Mouse (Mus musculus) MEL (cell line): Measurements from ENCODE around the gene Klk8. TPM values are rescaled to one million over a fixed set of nuclear protein-coding genes. Genes with fewer than 3 reads are reported as not detected.

Source experiments
- DNase-seq: peaks from one replicate; pipeline ENCODE4 v3.0.0; 2011; ENCODE audit warnings: low read depth, low spot score
- H3K27ac ChIP-seq: 2 replicates; pipeline ENCODE4 v1.5.1; 2012; ENCODE audit warnings: low read depth, mild to moderate bottlenecking, control low read depth, low read length, moderate library complexity; ENCODE audit not compliant: control insufficient read depth
- H3K27me3 ChIP-seq, 2 experiments: fragments of 150-350 bp in 1 of 2; sonication (generic) in 1 of 2; 2 replicates each; pipeline ENCODE4 v1.6.1; 2012; ENCODE audit warnings: low read length in 2 of 2, mild to moderate bottlenecking in 2 of 2, improper control_type of control experiment in 1 of 2, moderate library complexity in 1 of 2; ENCODE audit not compliant: insufficient read depth in 2 of 2, control insufficient read depth in 1 of 2
- H3K36me3 ChIP-seq, 2 experiments: 2 replicates each; pipeline ENCODE4 v1.6.1; 2012 to 2014; ENCODE audit warnings: low read length in 2 of 2, improper control_type of control experiment in 1 of 2, inconsistent platforms in 1 of 2, mild to moderate bottlenecking in 1 of 2; ENCODE audit not compliant: insufficient read depth in 2 of 2, control insufficient read depth in 1 of 2
- H3K4me1 ChIP-seq, 2 experiments: fragments of 150-350 bp in 1 of 2; sonication (generic) in 1 of 2; 2 replicates each; pipeline ENCODE4 v1.6.1; 2012; ENCODE audit warnings: low read length in 2 of 2, improper control_type of control experiment in 1 of 2, mild to moderate bottlenecking in 1 of 2; ENCODE audit not compliant: insufficient read depth in 2 of 2, control insufficient read depth in 1 of 2
- H3K4me3 ChIP-seq, 2 experiments: fragments of 150-350 bp in 1 of 2; sonication (generic) in 1 of 2; 2 replicates each; pipeline ENCODE4 v1.5.1; 2012; ENCODE audit warnings: low read depth in 2 of 2, low read length in 2 of 2, mild to moderate bottlenecking in 2 of 2, moderate library complexity in 2 of 2, control low read depth in 1 of 2, improper control_type of control experiment in 1 of 2; ENCODE audit not compliant: control insufficient read depth in 1 of 2, insufficient read depth in 1 of 2
- H3K79me2 ChIP-seq: 2 replicates; pipeline ENCODE4 v1.6.1; 2012; ENCODE audit warnings: mild to moderate bottlenecking, low read length, moderate library complexity; ENCODE audit not compliant: control insufficient read depth, poor library complexity, insufficient read depth
- H3K9ac ChIP-seq: 2 replicates; pipeline ENCODE4 v1.6.1; 2012; ENCODE audit warnings: low read depth, mild to moderate bottlenecking, control low read depth, low read length, moderate library complexity; ENCODE audit not compliant: control insufficient read depth, poor library complexity, severe bottlenecking
- H3K9me3 ChIP-seq: fragments of 150-350 bp; sonication (generic); replicated peaks from 2 replicates; pipeline ENCODE4 v1.6.1; 2012; ENCODE audit warnings: mild to moderate bottlenecking, low read length, improper control_type of control experiment, moderate library complexity; ENCODE audit not compliant: insufficient read depth
- BHLHE40 ChIP-seq: IDR thresholded peaks from 2 replicates; pipeline ENCODE4 v1.6.1; 2012; ENCODE audit warnings: low read depth, mild to moderate bottlenecking, inconsistent platforms, low read length, improper control_type of control experiment, borderline replicate concordance
- CHD1 ChIP-seq: IDR thresholded peaks from 2 replicates; pipeline ENCODE4 v1.6.1; 2012; ENCODE audit warnings: low read depth, mild to moderate bottlenecking, inconsistent platforms, low read length, improper control_type of control experiment
- CHD2 ChIP-seq: IDR thresholded peaks from 2 replicates; pipeline ENCODE4 v1.6.1; 2011; ENCODE audit warnings: low read length, improper control_type of control experiment
- CTCF ChIP-seq, 3 experiments: IDR thresholded peaks in 2 of 3; conservative IDR thresholded peaks in 1 of 3; 2 replicates each; pipeline ENCODE4 v1.5.1; 2011 to 2012; ENCODE audit warnings: low read length in 3 of 3, low read depth in 2 of 3, mild to moderate bottlenecking in 2 of 3, improper control_type of control experiment in 1 of 3, inconsistent platforms in 1 of 3, mixed read lengths in 1 of 3, moderate library complexity in 1 of 3; ENCODE audit not compliant: control insufficient read depth in 1 of 3, insufficient read depth in 1 of 3, poor library complexity in 1 of 3, severe bottlenecking in 1 of 3
- E2F4 ChIP-seq: IDR thresholded peaks from 2 replicates; pipeline ENCODE4 v1.6.1; 2011; ENCODE audit warnings: low read depth, low read length, improper control_type of control experiment, borderline replicate concordance
- EP300 ChIP-seq, 2 experiments: IDR thresholded peaks; 2 replicates each; pipeline ENCODE4 v1.6.1; 2011; ENCODE audit warnings: improper control_type of control experiment in 2 of 2, low read length in 2 of 2, low read depth in 1 of 2, mild to moderate bottlenecking in 1 of 2
- GABPA ChIP-seq: IDR thresholded peaks from 2 replicates; pipeline ENCODE4 v1.6.1; 2012; ENCODE audit warnings: low read depth, mild to moderate bottlenecking, inconsistent platforms, low read length, improper control_type of control experiment, moderate library complexity
- GATA1 ChIP-seq: IDR thresholded peaks from 2 replicates; pipeline ENCODE4 v1.6.1; 2011; ENCODE audit warnings: low read depth, low read length, improper control_type of control experiment
- HCFC1 ChIP-seq: IDR thresholded peaks from 2 replicates; pipeline ENCODE4 v1.6.1; 2012; ENCODE audit warnings: low read depth, mild to moderate bottlenecking, inconsistent platforms, low read length, improper control_type of control experiment, moderate library complexity
- JUND ChIP-seq: IDR thresholded peaks from 2 replicates; pipeline ENCODE4 v1.6.1; 2011; ENCODE audit warnings: low read depth, mild to moderate bottlenecking, improper control_type of control experiment, low read length
- MAFK ChIP-seq: IDR thresholded peaks from 2 replicates; pipeline ENCODE4 v1.6.1; 2011; ENCODE audit warnings: low read depth, mild to moderate bottlenecking, low read length, improper control_type of control experiment, borderline replicate concordance
- MAX ChIP-seq: IDR thresholded peaks from 2 replicates; pipeline ENCODE4 v1.6.1; 2011; ENCODE audit warnings: low read length, improper control_type of control experiment
- MAZ ChIP-seq: IDR thresholded peaks from 2 replicates; pipeline ENCODE4 v1.6.1; 2012; ENCODE audit warnings: low read depth, mild to moderate bottlenecking, inconsistent platforms, low read length, improper control_type of control experiment
- MEF2A ChIP-seq: IDR thresholded peaks from 2 replicates; pipeline ENCODE4 v1.6.1; 2014; ENCODE audit warnings: low read depth, mild to moderate bottlenecking, inconsistent platforms, low read length, improper control_type of control experiment; ENCODE audit not compliant: poor library complexity, insufficient replicate concordance, severe bottlenecking; ENCODE audit errors: extremely low read depth
- MXI1 ChIP-seq: IDR thresholded peaks from 2 replicates; pipeline ENCODE4 v1.6.1; 2011; ENCODE audit warnings: mild to moderate bottlenecking, low read depth, low read length, improper control_type of control experiment
- MYB ChIP-seq: IDR thresholded peaks from 2 replicates; pipeline ENCODE4 v1.6.1; 2011; ENCODE audit warnings: mild to moderate bottlenecking, low read depth, low read length, improper control_type of control experiment
- MYC ChIP-seq: IDR thresholded peaks from 2 replicates; pipeline ENCODE4 v1.6.1; 2011; ENCODE audit warnings: low read depth, mild to moderate bottlenecking, low read length, improper control_type of control experiment, moderate library complexity
- NELFE ChIP-seq: IDR thresholded peaks from 2 replicates; pipeline ENCODE4 v1.6.1; 2011; ENCODE audit warnings: low read depth, low read length, improper control_type of control experiment
- NRF1 ChIP-seq: IDR thresholded peaks from 2 replicates; pipeline ENCODE4 v1.6.1; 2014; ENCODE audit warnings: low read depth, mild to moderate bottlenecking, inconsistent platforms, low read length, improper control_type of control experiment, moderate library complexity; ENCODE audit not compliant: poor library complexity, insufficient read depth, severe bottlenecking
- POLR2AphosphoS2 ChIP-seq: IDR thresholded peaks from 2 replicates; pipeline ENCODE4 v1.6.1; 2011; ENCODE audit warnings: low read length, improper control_type of control experiment
- POLR2AphosphoS5 ChIP-seq: IDR thresholded peaks from 2 replicates; pipeline ENCODE4 v1.6.1; 2012; ENCODE audit warnings: low read depth, borderline replicate concordance, mild to moderate bottlenecking, inconsistent platforms, low read length, moderate library complexity, mixed read lengths
- RCOR1 ChIP-seq: IDR thresholded peaks from 2 replicates; pipeline ENCODE4 v1.6.1; 2012; ENCODE audit warnings: low read depth, mild to moderate bottlenecking, inconsistent platforms, low read length, improper control_type of control experiment
- SIN3A ChIP-seq: IDR thresholded peaks from 2 replicates; pipeline ENCODE4 v1.6.1; 2012; ENCODE audit warnings: low read length, improper control_type of control experiment, inconsistent platforms
- SMC3 ChIP-seq: IDR thresholded peaks from 2 replicates; pipeline ENCODE4 v1.6.1; 2011; ENCODE audit warnings: low read depth, low read length, improper control_type of control experiment
- TAL1 ChIP-seq: IDR thresholded peaks from 2 replicates; pipeline ENCODE4 v1.6.1; 2012; ENCODE audit warnings: mild to moderate bottlenecking, inconsistent platforms, low read length, moderate library complexity, mixed read lengths
- TBP ChIP-seq: IDR thresholded peaks from 2 replicates; pipeline ENCODE4 v1.8.0; 2011; ENCODE audit warnings: low read depth, low read length, improper control_type of control experiment
- TCF12 ChIP-seq: IDR thresholded peaks from 2 replicates; pipeline ENCODE4 v1.6.1; 2014; ENCODE audit warnings: low read depth, mild to moderate bottlenecking, inconsistent platforms, low read length, improper control_type of control experiment, moderate library complexity
- UBTF ChIP-seq: IDR thresholded peaks from 2 replicates; pipeline ENCODE4 v1.6.1; 2012; ENCODE audit warnings: low read depth, mild to moderate bottlenecking, inconsistent platforms, low read length, improper control_type of control experiment, moderate library complexity, borderline replicate concordance; ENCODE audit not compliant: insufficient read depth
- USF1 ChIP-seq: IDR thresholded peaks from 2 replicates; pipeline ENCODE4 v1.6.1; 2014; ENCODE audit warnings: low read depth, mild to moderate bottlenecking, inconsistent platforms, low read length, improper control_type of control experiment, moderate library complexity
- ZC3H11A ChIP-seq: IDR thresholded peaks from 2 replicates; pipeline ENCODE4 v1.6.1; 2012; ENCODE audit warnings: low read depth, mild to moderate bottlenecking, inconsistent platforms, low read length, improper control_type of control experiment
- ZKSCAN1 ChIP-seq: IDR thresholded peaks from 2 replicates; pipeline ENCODE4 v1.6.1; 2012; ENCODE audit warnings: low read depth, mild to moderate bottlenecking, inconsistent platforms, low read length, improper control_type of control experiment, moderate library complexity
- ZNF384 ChIP-seq: IDR thresholded peaks from 2 replicates; pipeline ENCODE4 v1.6.1; 2012; ENCODE audit warnings: low read depth, mild to moderate bottlenecking, inconsistent platforms, low read length, improper control_type of control experiment
- polyA plus RNA-seq, 2 experiments: library from polyadenylated mRNA; stranded (reverse) in 1 of 2; unstranded in 1 of 2; fragments of >175 nt in 1 of 2; fragments of >200 nt in 1 of 2; gene quantifications; 2 replicates each; pipeline versions ENCODE4 v1.2.1 to v1.2.4; 2012; ENCODE audit warnings: low replicate concordance in 2 of 2, low read depth in 1 of 2; ENCODE audit not compliant: insufficient read length in 2 of 2, insufficient read depth in 1 of 2, missing spikeins in 1 of 2
- total RNA-seq: library from RNA; depleted of rRNA; stranded (reverse); fragments of 300-350 nt; gene quantifications from 2 replicates; pipeline ENCODE4 v1.2.3, GENCODE M21; 2012

Klk8 gene
- total and polyA plus RNA-seq, 3 experiments: not detected

- Histone ChIP-seq H3K79me2 (no peaks in the 10 kb centered on the region), H3K9ac (no peak overlapping the region), H3K4me3 (no peak overlapping the region), H3K27ac (no peak overlapping the region), H3K9me3 (no peaks in the 10 kb centered on the region), H3K36me3 (no peaks in the 10 kb centered on the region), H3K4me1 (no peaks in the 10 kb centered on the region), H3K27me3 (no peaks in the 10 kb centered on the region)
- DNase-seq: no peak
- TF ChIP-seq NELFE (no peak), BHLHE40 (no peak), SIN3A (no peak), EP300 (IDR thresholded peaks at IDR 0.05; ENCODE audit: low read depth in 1 of 2, low read length in 2 of 2) (no peak), TCF12 (no peak), NRF1 (no peak), SMC3 (no peak), JUND (no peak), ZC3H11A (no peak), ZNF384 (no peak), MAFK (no peak), MXI1 (no peak), TAL1 (no peak), TBP (no peak), MAZ (no peak), GABPA (no peak), POLR2AphosphoS2 (no peak)
These were observed 20.9 kb upstream of the Klk8 start for GRCm38 (mm10) chr7:43776506-43776905.

GRCm38 (mm10) chr7:43777423-43777822 lies 20.0 kb upstream of the Klk8 start:
- TF ChIP-seq POLR2AphosphoS2: no peak
- no peak for TF ChIP-seq MEF2A
- no peak for TF ChIP-seq E2F4
- no peak for TF ChIP-seq UBTF
- TF ChIP-seq POLR2AphosphoS5: no peak
- no peak for TF ChIP-seq GABPA
- no peak for TF ChIP-seq MAX
- no peak for TF ChIP-seq NELFE
- no peak for TF ChIP-seq MYC
- no peak for TF ChIP-seq GATA1
- TF ChIP-seq MXI1: no peak
- TF ChIP-seq MYB: no peak
- TF ChIP-seq RCOR1: no peak
- no peak for TF ChIP-seq ZKSCAN1
- no peak for TF ChIP-seq CHD2
- no peak for TF ChIP-seq USF1
- TF ChIP-seq CHD1: no peak
- TF ChIP-seq HCFC1: no peak
- no peak for TF ChIP-seq CTCF (IDR thresholded peaks at IDR 0.05 in 2 of 3, conservative IDR thresholded peaks at IDR 0.05 in 1 of 3; ENCODE audit: control insufficient read depth in 1 of 3, insufficient read depth in 1 of 3, low read depth in 2 of 3, low read length in 3 of 3, poor library complexity in 1 of 3, severe bottlenecking in 1 of 3)
- no peak for TF ChIP-seq ZNF384
- no peaks in the 10 kb centered on the region for H3K9me3 ChIP-seq
- H3K4me1 ChIP-seq: no peaks in the 10 kb centered on the region
- H3K27ac ChIP-seq: no peak overlapping the region
- H3K36me3 ChIP-seq: no peaks in the 10 kb centered on the region
- no peaks in the 10 kb centered on the region; a peak in 1 of 4 replicates for H3K27me3 ChIP-seq
- DNase-seq: no peak
- no peaks in the 10 kb centered on the region for H3K79me2 ChIP-seq
- no peak overlapping the region for H3K4me3 ChIP-seq
- no peak overlapping the region for H3K9ac ChIP-seq
